Mouse (Mus musculus) hindbrain, embryonic 12.5 days (tissue): ENCODE results near the gene Cbx4. TPM values are rescaled to one million over a fixed set of nuclear protein-coding genes. Genes with fewer than 3 reads are reported as not detected.

Source experiments
- ATAC-seq: fragments of 200-750 bp; cut with Nextera tagmentation; 2 replicates; pipeline ENCODE4 v1.8.0; 2017; ENCODE audit warnings: moderate TSS enrichment; ENCODE audit not compliant: low FRiP score
- H3K27ac ChIP-seq: fragments of 300-500 bp; sonication (generic); 2 replicates; pipeline ENCODE4 v1.5.1; 2016; ENCODE audit warnings: mild to moderate bottlenecking
- H3K27me3 ChIP-seq: fragments of 300-500 bp; sonication (generic); 2 replicates; pipeline ENCODE4 v1.6.1; 2016; ENCODE audit warnings: mild to moderate bottlenecking
- H3K36me3 ChIP-seq: fragments of 300-500 bp; sonication (generic); 2 replicates; pipeline ENCODE4 v1.6.1; 2016; ENCODE audit warnings: mild to moderate bottlenecking
- H3K4me1 ChIP-seq: fragments of 300-500 bp; sonication (generic); 2 replicates; pipeline ENCODE4 v1.6.1; 2016
- H3K4me2 ChIP-seq: fragments of 300-500 bp; sonication (generic); replicated peaks from 2 replicates; pipeline ENCODE4 v1.6.1; 2016; ENCODE audit warnings: mild to moderate bottlenecking
- H3K4me3 ChIP-seq: fragments of 300-500 bp; sonication (generic); 2 replicates; pipeline ENCODE4 v1.5.1; 2016; ENCODE audit warnings: mild to moderate bottlenecking
- H3K9ac ChIP-seq: fragments of 300-500 bp; sonication (generic); 2 replicates; pipeline ENCODE4 v1.6.1; 2016; ENCODE audit warnings: mild to moderate bottlenecking, moderate library complexity
- H3K9me3 ChIP-seq: fragments of 300-500 bp; sonication (generic); replicated peaks from 2 replicates; pipeline ENCODE4 v1.6.1; 2016; ENCODE audit warnings: mild to moderate bottlenecking
- WGBS: fragments of 180-500 bp; shearing (Covaris S2); methylation state at CpG from one replicate; pipeline ENCODE4 v1.1.7; 2016; 5-methylcytosine and 5-hydroxymethylcytosine counted together
- polyA plus RNA-seq: library from polyadenylated mRNA; unstranded; fragments of >200 nt; fragmentation: Nextera tagmentation; extraction: Ambion mirVana; gene quantifications from 2 replicates; pipeline ENCODE4 v1.2.1, GENCODE M21; 2016

Gene Cbx4
- polyA plus RNA-seq, 1 experiment from 2014 or later = 13.2 TPM

GRCm38 (mm10) chr11:119058041-119058995 is 27.7 kb downstream of the Cbx4 start:
- Histone ChIP-seq H3K36me3 (no peaks in the 10 kb centered on the region), H3K4me2 (peak overlapping the region; percentile 94), H3K9ac (peak overlapping the region; percentile 43; the same call in 1 of the 2 replicates), H3K9me3 (no peaks in the 10 kb centered on the region), H3K27me3 (peaks cover 81% of the 10 kb centered on the region), H3K4me3 (peak overlapping the region; percentile 12), H3K4me1 (peaks cover 49% of the 10 kb centered on the region), H3K27ac (no peak overlapping the region)
- ATAC-seq = no peak
- 2% methylated on average over 58 of the region's 58 CpGs for WGBS

GRCm38 (mm10) chr11:119057291-119057690 is 28.7 kb downstream of the Cbx4 start:
- peak overlapping the region; percentile 86 for H3K9ac ChIP-seq
- H3K27me3 ChIP-seq = peaks cover 77% of the 10 kb centered on the region
- peak overlapping the region; percentile 94 for H3K4me2 ChIP-seq
- H3K4me1 ChIP-seq = peaks cover 57% of the 10 kb centered on the region
- H3K36me3 ChIP-seq = no peaks in the 10 kb centered on the region
- ATAC-seq = no peak
- H3K27ac ChIP-seq = peak overlapping the region; percentile 82; the same call in 1 of the 2 replicates
- 1% methylated on average over 9 of the region's 9 CpGs for WGBS
- H3K4me3 ChIP-seq = peak overlapping the region; percentile 53
- no peaks in the 10 kb centered on the region for H3K9me3 ChIP-seq

GRCm38 (mm10) chr11:119056301-119057211 is 29.5 kb downstream of the Cbx4 start:
- Histone ChIP-seq H3K27ac (peak overlapping the region; percentile 82), H3K9ac (peak overlapping the region; percentile 86), H3K4me2 (peak overlapping the region; percentile 94), H3K9me3 (no peaks in the 10 kb centered on the region), H3K36me3 (no peaks in the 10 kb centered on the region), H3K27me3 (peaks cover 77% of the 10 kb centered on the region), H3K4me3 (peak overlapping the region; percentile 53), H3K4me1 (peaks cover 61% of the 10 kb centered on the region)
- WGBS = 2% methylated on average over 65 of the region's 65 CpGs
- ATAC-seq = peak; percentile 12; the same call in 1 of the 2 replicates

- no peaks in the 10 kb centered on the region for H3K36me3 ChIP-seq
- peak overlapping the region; percentile 94 for H3K4me2 ChIP-seq
- peaks cover 77% of the 10 kb centered on the region for H3K27me3 ChIP-seq
- no peak for ATAC-seq
- no peaks in the 10 kb centered on the region for H3K9me3 ChIP-seq
- peak overlapping the region; percentile 86 for H3K9ac ChIP-seq
- H3K4me1 ChIP-seq = peaks cover 61% of the 10 kb centered on the region
- H3K27ac ChIP-seq = 0 out of 2 replicates have a peak overlapping the region, but pooled peaks have one; percentile 17
- peak overlapping the region; percentile 53 for H3K4me3 ChIP-seq
- WGBS = 3% methylated on average over 32 of the region's 32 CpGs
Measured at GRCm38 (mm10) chr11:119055571-119056131, 30.4 kb downstream of the Cbx4 start.

- no peak for ATAC-seq
- H3K9me3 ChIP-seq = no peaks in the 10 kb centered on the region
- H3K9ac ChIP-seq = peak overlapping the region; percentile 68
- peaks cover 61% of the 10 kb centered on the region for H3K4me1 ChIP-seq
- WGBS = 2% methylated on average over 47 of the region's 47 CpGs
- H3K4me3 ChIP-seq = peak overlapping the region; percentile 34
- no peaks in the 10 kb centered on the region for H3K36me3 ChIP-seq
- peak overlapping the region; percentile 94 for H3K4me2 ChIP-seq
- H3K27me3 ChIP-seq = peaks cover 77% of the 10 kb centered on the region
- peak overlapping the region; percentile 94 for H3K27ac ChIP-seq
Measured at GRCm38 (mm10) chr11:119054351-119055345, 31.4 kb downstream of the Cbx4 start.

- under 1% methylated on average over 34 of the region's 35 CpGs for WGBS
- H3K4me1 ChIP-seq = peaks cover 58% of the 10 kb centered on the region
- ATAC-seq = peak; percentile 44
Measured at GRCm38 (mm10) chr11:119053738-119054350, 32.2 kb downstream of the Cbx4 start.

GRCm38 (mm10) chr11:119053257-119053670 is 32.8 kb downstream of the Cbx4 start:
- peaks cover 57% of the 10 kb centered on the region for H3K4me1 ChIP-seq
- peak overlapping the region; percentile 94 for H3K27ac ChIP-seq
- H3K27me3 ChIP-seq = peaks cover 77% of the 10 kb centered on the region
- H3K4me2 ChIP-seq = peak overlapping the region; percentile 94
- ATAC-seq = peak; percentile 92
- WGBS = under 1% methylated on average over 41 of the region's 42 CpGs
- peak overlapping the region; percentile 34 for H3K4me3 ChIP-seq
- no peaks in the 10 kb centered on the region for H3K36me3 ChIP-seq
- H3K9me3 ChIP-seq = no peaks in the 10 kb centered on the region
- peak overlapping the region; percentile 68 for H3K9ac ChIP-seq

More at GRCm38 (mm10) chr11:119053738-119054350, 32.2 kb downstream of the Cbx4 start:
- peaks cover 77% of the 10 kb centered on the region for H3K27me3 ChIP-seq
- no peaks in the 10 kb centered on the region for H3K9me3 ChIP-seq
- no peaks in the 10 kb centered on the region for H3K36me3 ChIP-seq
- H3K27ac ChIP-seq = peak overlapping the region; percentile 94
- peak overlapping the region; percentile 68 for H3K9ac ChIP-seq
- peak overlapping the region; percentile 34 for H3K4me3 ChIP-seq
- peak overlapping the region; percentile 94 for H3K4me2 ChIP-seq

GRCm38 (mm10) chr11:119052661-119053256 is 33.3 kb downstream of the Cbx4 start:
- peaks cover 77% of the 10 kb centered on the region for H3K27me3 ChIP-seq
- no peaks in the 10 kb centered on the region for H3K36me3 ChIP-seq
- H3K4me1 ChIP-seq = peaks cover 57% of the 10 kb centered on the region
- H3K9me3 ChIP-seq = no peaks in the 10 kb centered on the region
- H3K4me2 ChIP-seq = peak overlapping the region; percentile 94
- peak overlapping the region; percentile 94 for H3K27ac ChIP-seq
- H3K9ac ChIP-seq = peak overlapping the region; percentile 63
- ATAC-seq = no peak
- peak overlapping the region; percentile 34 for H3K4me3 ChIP-seq
- 2% methylated on average over 13 of the region's 13 CpGs for WGBS

GRCm38 (mm10) chr11:119051927-119052660 is 33.9 kb downstream of the Cbx4 start:
- WGBS = 5% methylated on average over 15 of the region's 15 CpGs
- peak overlapping the region; percentile 94; the same call in 1 of the 2 replicates for H3K27ac ChIP-seq
- H3K4me3 ChIP-seq = no peak overlapping the region
- peak overlapping the region; percentile 94; the same call in 1 of the 2 replicates for H3K4me2 ChIP-seq
- peaks cover 57% of the 10 kb centered on the region for H3K4me1 ChIP-seq
- H3K27me3 ChIP-seq = peaks cover 77% of the 10 kb centered on the region
- H3K9me3 ChIP-seq = no peaks in the 10 kb centered on the region
- H3K9ac ChIP-seq = peak overlapping the region; percentile 41
- no peaks in the 10 kb centered on the region for H3K36me3 ChIP-seq
- ATAC-seq = no peak

- H3K9me3 ChIP-seq = no peaks in the 10 kb centered on the region
- H3K9ac ChIP-seq = no peak overlapping the region
- H3K4me2 ChIP-seq = no peak overlapping the region
- H3K4me1 ChIP-seq = peaks cover 59% of the 10 kb centered on the region
- peaks cover 84% of the 10 kb centered on the region for H3K27me3 ChIP-seq
- H3K27ac ChIP-seq = no peak overlapping the region
- H3K36me3 ChIP-seq = no peaks in the 10 kb centered on the region
- ATAC-seq = no peak
- no peak overlapping the region for H3K4me3 ChIP-seq
Measured at GRCm38 (mm10) chr11:119051426-119051825, 34.6 kb downstream of the Cbx4 start.
